Mouse (Mus musculus) mesoderm, embryonic 11.5 days (tissue): ENCODE data around the gene Msantd2.

Experiments used
- DNase-seq: peaks from one replicate; pipeline ENCODE4 v3.0.0-alpha.2; 2012; ENCODE audit warnings: low read depth, low spot score

Msantd2 gene

GRCm38 (mm10) chr9:37488611-37489396 lies at the start of gene Msantd2:
TSS of gene Msantd2 (plus strand) at chr9:37489319.
- DNase-seq: peak; percentile 86

- DNase-seq: no peak
Measured at GRCm38 (mm10) chr9:37452401-37452800, 36.7 kb upstream of the Msantd2 start.

DNA sequence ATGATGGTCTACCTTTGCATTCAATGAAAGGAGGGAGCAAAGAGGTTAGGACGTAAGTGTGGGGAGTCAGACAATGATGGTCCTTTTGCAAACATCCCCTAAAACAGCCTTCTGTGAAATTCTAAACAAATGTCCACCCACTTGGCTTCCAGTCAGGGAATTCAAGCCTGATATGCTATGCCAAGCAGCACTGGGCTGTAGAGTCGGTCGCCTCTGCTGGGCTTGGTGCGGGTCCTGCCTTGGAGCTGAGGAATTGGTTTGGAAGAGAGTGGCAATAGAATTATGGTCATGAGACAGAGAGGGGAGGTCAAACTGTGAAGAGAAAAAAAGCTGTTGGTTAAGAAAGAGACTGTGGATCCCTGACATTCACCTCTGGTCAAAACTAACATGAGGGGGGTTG lies 35.8 kb upstream of the Msantd2 start:
- no peak for DNase-seq

DNA sequence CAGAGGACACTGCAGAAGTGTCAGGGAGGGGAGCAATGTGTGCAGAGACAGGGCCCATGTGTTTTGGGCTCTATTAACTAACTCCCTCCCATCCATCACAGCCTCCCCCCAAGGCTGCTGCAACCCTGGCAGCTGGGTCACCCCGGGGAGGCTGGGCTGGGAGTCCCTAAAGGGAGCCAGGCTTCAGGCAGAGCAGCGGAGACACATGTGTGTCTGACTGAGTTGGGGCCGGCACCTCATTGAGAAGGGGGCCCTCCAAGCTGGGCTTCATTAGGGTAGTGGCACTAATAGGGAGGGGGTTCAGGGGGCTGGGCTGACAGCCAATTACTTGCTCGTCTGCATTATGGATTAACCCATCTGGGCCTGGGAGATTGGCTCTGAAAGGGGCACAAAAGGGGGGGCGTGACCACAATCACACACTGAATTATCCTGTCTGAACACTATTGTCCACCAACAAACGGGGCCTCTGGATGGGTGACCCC lies 35.1 kb upstream of the Msantd2 start:
- peak; percentile 63 for DNase-seq

- no peak for DNase-seq
Measured at GRCm38 (mm10) chr9:37454991-37455390, 34.1 kb upstream of the Msantd2 start.

- DNase-seq: no peak
Measured at GRCm38 (mm10) chr9:37455868-37456267, 33.3 kb upstream of the Msantd2 start.

- peak; percentile 51 for DNase-seq
Measured at GRCm38 (mm10) chr9:37456481-37456910, 32.6 kb upstream of the Msantd2 start.

DNA sequence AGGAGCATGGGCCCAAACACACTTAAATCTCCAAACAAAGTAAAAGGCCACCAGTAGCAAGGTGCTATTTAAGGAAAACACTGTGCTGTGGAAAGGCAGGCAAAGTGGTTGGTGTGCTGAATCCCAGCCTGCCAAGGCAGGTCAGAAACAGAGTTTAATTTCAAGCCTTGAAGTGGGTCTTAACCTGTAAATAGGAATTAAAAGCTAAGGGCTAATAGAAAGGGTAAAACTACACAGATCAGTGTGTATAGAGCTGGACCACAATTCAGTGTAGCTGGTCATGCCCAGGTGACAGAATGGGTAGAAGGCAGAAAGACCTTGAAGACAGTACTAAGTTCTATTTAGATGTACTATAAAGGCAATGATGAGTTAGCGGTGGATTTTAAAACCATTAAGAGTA lies 32.0 kb upstream of the Msantd2 start:
- no peak for DNase-seq

DNA sequence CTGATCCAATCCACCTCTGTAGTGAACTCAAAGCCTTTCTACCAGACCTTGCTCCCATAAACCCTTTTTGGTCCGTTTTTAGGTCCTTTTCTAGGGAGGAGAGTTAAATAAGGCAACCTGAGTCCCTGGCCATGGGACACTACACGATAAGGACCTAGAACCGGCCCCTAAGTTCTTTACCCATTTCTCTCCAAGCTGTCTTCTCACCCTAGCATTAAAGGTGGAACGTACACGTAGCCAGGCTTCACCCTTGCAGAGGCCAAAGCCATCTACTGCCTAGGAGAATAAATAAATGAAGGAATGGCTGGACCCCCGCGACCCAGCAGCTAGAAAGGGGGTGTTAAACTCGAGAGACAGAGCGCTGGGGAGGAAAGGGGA lies 29.5 kb upstream of the Msantd2 start:
- DNase-seq: no peak

DNA sequence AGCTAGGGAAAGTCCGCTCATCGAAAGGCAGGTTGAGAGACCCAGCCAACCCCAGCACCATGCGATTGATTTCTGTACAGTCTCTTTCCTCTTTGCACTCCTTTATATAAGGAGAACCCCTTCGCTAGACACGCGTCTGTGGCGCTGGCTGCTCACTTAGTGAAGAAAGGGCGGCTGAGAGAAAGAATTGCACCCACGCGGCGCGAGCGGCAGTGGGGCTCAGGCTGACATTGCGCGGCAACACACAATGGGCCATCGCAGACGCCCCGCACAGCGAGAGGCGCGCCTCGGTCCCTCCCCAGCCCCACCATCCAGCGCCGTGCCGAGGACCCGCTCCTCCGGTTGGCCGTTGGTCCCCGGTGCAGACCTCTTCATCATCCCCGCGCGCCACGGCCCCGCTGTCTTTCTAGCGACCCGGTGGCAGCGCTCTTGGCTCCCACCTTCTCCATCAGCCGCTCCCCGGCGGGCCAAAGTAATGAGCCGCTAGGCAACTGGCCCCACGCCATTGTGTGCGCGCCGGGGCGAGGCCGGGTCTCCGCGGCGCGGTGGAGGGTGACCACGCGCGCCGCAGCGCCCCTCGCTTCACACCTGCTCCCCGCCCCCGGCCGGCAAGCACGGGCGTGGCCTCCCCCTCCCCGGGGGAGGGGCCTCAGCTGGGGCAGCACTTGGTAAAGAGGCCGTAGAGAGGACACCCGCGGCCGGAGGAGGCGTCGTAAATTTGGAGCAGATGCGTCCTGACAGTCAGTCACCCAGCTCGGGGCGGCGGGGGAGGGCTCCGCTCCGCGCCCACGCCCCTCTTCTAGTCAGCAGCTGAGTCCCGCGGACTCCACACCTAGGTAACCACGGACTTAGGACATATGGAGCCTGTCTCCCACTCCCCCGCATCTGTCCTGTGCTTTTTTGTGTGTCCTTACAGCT lies 28.8 kb upstream of the Msantd2 start:
- peak; percentile 73 for DNase-seq

GRCm38 (mm10) chr9:37460961-37461340 lies 28.2 kb upstream of the Msantd2 start:
- no peak for DNase-seq

DNA sequence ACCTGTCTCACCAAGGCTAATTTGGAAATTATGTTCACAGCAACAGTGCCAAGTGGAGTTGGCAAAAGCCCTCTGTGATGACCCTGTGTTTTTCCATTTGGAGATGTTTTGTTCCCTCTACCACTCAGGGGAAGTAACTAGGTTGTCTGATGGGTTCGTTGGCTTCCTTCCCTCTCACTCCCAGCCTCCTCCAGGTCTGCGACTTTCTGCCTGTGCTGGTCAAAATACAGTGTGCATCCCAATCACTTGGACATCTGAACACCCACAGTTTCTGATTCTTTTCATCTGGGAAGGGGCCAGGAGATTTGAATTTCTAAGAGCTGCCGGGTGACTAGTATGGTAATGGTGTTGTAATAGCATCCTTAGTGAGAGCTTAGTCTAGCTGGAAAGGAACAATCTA lies 27.5 kb upstream of the Msantd2 start:
- no peak for DNase-seq

- DNase-seq: peak; percentile 52
Measured at GRCm38 (mm10) chr9:37462764-37463163, 26.4 kb upstream of the Msantd2 start.

DNA sequence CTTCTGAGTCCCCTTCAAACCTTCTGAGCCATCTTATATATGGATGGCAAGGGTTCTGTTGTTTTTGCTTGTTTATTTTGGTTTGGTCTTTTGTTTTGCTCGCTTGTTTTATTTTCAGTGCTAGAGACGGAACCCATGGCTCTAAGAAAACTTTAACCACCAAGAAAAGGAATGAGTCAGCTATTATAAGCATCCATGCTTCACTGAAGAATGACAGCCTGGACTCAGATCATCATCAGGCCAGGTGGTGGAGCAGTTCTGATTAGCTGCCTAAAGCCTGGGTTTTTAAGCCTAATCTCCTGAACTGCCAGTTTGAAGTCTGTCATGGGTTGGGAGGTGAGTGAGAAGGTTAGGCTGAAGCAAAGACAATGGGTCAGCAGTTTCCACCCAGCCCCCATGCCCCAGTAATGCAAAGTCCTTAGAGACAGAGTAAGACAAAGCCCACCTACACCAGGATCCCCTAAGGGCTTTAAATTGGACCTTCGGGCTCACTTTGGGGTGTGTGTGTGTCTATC lies 15.5 kb upstream of the Msantd2 start:
- no peak for DNase-seq

- no peak for DNase-seq
Measured at GRCm38 (mm10) chr9:37474923-37475322, 14.2 kb upstream of the Msantd2 start.

GRCm38 (mm10) chr9:37485146-37485545 lies 4.0 kb upstream of the Msantd2 start:
- DNase-seq: no peak

- no peak for DNase-seq
Measured at GRCm38 (mm10) chr9:37488041-37488440, 1.1 kb upstream of the Msantd2 start.

DNA sequence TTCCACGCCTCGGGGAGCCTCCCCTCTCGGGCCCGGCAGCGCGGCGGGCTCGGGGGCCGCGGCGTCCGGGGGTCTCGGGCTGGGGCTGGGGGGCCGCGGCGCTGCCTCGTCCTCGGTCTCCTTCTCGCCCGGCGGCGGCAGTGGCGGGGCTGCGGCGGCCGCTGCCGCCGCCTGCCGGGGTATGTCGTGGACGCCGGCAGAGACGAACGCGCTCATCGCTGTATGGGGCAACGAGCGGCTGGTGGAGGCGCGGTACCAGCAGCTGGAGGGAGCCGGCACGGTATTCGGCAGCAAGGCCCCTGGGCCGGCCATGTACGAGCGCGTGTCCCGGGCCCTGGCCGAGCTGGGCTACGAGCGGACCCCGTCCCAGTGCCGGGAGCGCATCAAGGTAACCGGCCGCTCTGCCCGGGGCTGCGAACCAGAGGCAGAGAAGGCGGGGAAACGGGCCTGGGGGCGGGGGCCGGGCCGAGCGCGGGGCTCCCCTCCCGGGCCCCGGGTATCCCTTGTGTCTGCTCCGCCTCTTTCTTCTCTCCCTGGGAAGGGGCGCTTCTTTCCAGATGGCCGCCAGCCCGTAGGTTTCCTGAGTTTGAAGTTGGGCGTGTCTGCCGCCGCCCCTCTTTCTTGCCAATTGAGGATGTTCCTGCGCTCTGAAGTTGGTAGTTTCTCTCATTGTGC lies 464 bp downstream of the Msantd2 start:
- peak; percentile 74 for DNase-seq

DNA sequence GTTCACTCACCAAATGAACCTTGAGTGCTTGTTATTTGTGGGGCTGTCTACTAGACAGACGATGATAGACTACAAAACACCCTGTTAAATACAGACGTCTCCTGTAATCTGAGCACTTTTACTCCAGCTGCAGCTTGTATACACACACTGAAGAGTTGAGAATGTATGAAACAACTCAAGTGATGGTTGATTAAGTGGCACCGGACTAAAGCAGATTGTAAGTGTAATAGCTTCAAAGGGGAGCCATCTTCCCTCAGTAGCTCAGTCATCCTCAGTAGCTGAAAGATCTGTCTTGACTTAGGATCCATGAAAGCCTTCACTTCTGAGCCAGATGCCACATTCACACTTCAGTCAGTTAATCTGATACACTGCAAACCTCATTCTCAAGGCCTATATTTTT lies 6.6 kb downstream of the Msantd2 start:
- no peak for DNase-seq

DNA sequence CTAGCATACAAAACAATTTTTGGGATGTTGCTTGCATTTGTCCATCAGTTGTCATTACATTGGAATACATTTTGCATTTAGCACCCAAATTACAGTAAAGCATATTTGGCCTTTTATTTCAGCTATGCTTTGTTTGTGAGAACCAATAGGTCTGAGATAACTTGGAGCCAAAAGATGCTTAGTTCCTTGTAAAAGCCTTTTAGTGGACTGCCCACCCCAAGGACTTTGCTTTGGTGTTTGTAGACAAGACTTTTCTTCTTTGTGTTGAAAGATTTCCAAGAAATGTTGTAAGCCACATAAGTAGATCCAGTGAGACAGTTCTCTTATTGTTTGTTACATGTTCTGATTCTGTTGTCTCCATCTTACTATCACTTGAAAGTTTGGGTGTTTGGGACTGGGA lies 7.2 kb downstream of the Msantd2 start:
- DNase-seq: no peak

- DNase-seq: no peak
Measured at GRCm38 (mm10) chr9:37500201-37500600, 11.1 kb downstream of the Msantd2 start.

DNA sequence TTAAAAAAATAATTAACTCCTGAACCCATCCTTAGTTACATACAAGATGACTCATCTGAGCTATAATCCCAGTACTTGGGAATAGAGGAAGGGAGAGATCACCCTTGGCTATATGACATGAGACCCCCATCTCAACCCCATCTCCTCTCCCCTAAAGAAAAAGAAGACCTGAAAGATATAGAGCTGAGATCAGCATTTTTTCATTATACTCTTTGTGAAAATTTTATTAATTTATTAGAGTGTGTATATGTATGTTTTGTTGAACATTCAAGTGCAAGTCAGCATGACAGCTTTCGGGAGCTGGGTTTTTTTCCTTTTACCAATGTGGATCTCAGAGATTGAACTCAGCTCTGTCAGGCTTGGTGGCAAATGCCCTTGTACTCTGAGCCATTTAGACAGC lies 12.1 kb downstream of the Msantd2 start:
- DNase-seq: no peak
